Mouse (Mus musculus) neural tube, embryonic 10.5 days (tissue): ENCODE data around the gene Fam205c.
A peak's percentile ranks its signal among the peaks of the same experiment; 100 is the strongest.

Experiments
- DNase-seq: peaks from one replicate; pipeline ENCODE4 v3.0.0-alpha.2; 2017; ENCODE audit warnings: low spot score; ENCODE audit errors: extremely low spot score

Fam205c gene

DNA sequence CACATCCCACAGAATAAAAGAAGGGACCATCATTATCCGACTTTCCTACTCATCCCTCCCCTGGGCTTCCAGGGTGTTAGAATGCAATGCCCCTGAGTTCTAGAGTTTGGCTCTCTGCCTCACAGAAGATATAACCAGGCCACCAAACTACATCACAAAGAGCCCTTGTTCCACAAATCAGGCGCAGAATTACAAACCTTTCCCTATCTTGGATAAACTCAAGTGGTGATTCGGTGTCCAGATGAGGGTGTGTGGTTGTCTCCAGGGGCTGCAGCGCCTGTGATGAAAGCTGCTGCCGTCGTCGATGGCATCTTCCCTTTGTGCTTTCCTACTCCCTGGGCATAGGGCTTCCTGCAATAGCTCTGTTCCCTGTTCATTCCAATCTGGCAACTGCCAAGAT, at the start of gene Fam205c:
Gene Fam205c (minus strand): TSS at position 101 of the 400 bp plus-strand sequence.
- DNase-seq = no peak

DNA sequence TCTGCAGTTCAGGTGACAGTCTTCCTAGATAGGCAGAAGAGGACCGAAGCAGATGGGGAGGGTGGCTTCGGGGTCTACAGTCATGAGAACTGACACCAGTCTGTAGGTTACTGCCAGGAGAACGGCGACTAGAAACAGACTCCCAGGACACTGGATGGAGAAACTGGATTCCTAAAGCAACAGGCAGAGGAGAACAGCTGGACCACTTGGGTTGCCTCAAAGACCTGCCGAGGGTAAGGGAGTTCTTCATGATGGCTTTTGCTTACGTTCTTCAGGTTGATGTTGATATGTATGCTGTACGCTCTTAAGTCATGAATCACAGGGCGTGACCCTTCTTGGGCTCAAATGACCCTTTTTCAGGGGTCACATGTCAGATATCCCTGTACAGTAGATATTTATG, 48.4 kb upstream of the Fam205c start:
- no peak for DNase-seq

DNA sequence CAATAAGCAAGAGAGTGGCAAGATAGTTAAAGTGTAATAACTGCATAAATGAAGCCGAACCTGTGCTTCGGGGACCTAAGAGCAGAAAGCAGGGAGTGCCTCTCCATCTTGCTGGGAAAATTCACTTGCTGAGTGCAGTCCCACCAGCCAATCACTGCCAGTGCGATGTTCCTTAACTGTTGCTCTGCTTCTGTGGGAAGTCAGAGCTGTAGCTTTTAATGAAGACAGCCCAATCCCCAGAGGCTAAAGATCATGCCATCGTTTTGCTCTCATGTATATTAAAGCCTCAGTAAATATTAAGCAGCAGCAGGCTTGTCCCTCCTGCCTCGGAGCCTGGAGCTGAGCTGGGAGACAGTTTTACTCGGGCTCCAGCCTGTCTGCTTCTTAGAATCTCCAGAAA, 48.0 kb upstream of the Fam205c start:
- DNase-seq = no peak

DNA sequence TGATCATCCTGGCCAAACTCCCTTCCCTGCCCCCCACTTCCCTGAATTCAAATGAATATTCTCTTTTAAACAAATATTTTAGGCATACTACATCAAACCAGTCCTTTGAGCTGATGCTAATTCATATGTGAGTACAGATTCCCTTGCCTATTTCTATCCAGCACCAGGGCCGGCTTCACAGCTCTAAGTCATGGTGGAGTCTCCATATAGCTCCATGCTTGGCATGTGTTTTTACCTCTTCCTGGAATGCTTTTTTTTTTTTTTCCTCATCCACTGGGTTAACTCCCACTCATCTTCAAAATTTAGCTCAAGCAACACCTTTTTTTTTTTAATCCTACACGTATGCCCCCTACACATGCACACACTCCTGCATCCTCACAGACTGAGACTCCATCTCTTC, 47.5 kb upstream of the Fam205c start:
- DNase-seq = no peak

DNA sequence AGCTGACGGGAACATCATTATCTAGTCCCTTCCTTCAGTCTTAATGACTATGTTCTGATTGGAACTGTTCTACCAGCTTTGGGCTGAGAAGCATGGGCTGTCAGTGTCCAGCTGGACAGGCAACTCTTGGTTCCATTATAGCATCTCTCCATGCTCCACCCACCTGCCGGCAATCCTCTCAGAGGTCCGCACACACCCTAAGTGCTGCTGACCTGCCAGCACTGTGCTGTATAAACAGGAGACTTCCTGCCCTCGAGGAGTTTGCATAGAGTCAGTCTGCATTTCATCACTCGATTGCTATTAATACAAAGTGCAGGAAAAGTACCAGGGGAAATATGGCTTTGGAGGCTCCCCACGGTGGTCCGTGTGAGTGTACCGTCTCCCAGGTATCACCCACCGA, 46.7 kb upstream of the Fam205c start:
- DNase-seq = no peak

DNA sequence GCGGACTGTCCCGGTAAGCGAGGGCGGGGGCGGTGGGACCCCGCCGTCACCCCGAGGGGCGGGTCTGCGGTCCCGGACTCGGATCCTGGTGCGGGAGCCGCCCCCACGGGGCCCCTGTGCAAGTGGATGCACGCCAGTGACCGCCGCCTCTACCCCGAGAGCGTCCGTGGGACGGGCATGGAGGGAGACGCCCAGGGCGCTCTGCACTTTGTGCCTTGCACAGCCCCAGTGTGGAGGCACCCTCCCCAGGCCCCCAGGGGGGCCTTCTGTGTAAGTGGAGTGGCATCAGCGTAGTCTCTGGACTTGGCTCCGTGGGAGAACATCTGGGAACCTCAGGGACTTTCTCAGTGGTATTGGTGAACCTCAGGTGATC, 43.4 kb upstream of the Fam205c start:
- DNase-seq = peak; percentile 38

DNA sequence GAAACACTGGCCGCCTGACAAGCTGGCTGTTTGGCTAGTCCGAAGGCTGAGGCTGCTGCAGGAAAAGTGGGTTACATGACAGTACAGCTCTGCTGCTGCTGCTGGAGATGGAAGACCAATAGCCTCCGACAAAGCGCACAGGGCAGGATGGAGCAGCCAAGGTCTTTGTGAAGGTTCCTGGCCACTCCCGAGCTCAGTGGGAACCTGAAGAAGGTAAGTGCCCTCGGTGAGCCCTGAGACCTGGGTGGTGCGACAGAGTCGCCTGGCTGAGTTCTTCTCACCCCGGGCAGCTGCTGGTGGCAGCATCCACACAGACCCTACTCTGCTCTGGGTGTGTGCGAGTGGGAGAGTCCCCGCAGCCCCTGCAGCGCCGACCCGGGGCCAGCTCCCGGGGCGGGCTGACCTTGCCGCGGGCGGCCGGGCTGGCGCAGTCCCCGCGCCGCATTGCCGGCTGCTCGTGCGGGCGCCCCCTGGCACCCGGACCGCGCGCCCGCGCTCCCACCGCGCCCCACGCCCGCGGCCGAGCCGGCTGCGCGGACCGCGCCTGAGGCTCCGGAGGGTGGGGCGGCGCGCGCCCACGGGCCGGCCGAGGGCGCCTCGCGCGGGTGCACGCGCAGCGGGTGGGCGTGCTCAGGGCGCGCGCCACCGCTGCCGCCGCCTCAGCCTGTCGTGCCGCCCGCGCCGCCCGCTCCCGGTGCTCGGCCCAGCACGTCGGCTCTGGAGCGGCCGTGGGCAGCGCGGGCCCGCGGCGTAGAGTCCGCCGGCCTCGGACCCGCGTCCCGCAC, 42.8 kb upstream of the Fam205c start, which contains the start of gene Phf24:
Gene Phf24 (plus strand): TSS at position 44 of the 785 bp plus-strand sequence.
- peak; percentile 60 for DNase-seq

DNA sequence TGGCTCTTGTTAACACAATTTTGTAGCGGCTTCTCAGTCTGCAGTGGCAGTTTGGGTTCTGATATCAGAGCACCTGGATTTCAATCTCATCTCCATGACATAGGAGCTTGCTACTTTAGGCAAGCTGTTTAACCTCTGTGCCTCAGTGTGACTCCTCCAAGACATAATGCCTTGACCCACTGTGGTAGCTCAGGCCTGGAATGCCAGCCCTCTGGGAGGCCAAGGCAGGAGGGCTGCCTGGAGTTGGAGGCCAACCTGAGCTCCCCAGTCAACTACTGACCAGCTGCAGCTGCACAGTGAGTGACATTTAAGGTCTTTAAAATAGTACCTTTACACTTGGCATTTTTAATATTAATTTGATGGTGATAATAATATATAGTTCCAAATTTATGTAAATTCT, 41.9 kb upstream of the Fam205c start:
- DNase-seq = no peak

DNA sequence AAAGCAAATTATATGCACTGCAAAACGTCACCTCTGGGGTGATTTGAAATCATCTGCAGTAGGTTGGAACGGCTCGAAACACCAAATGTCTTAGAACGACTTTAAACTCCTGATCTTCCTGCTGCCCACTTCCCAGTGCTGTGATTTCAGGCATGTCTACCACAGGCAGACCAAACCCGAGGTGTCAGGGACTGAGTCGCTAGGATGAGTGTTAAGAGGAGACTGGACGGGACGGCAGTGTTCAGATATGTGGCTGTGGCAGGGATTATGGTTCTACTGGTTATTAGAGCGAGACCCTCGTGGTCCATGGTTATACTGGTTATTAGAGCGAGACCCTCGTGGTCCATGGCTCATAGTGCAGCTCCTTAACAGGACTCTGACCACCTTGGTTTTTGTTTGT, 41.3 kb upstream of the Fam205c start:
- no peak for DNase-seq

DNA sequence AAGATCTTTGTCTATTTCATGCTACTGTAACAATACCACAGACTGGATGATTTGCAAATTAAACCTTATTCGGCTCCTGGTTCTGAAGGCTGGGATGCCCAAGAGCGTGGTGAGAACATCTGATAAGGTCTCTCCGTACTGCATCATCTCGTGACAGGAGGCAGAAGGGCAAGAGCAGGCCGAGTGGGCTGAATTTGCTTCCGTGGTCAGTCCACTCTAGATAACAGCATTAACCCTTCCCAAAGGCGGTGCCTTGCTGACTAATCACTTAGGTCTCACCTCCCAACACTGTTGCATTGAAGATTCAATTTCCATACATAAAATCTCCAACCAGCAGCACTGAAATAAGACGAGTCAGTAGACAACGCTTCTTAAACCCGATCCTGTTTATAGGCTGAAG, 39.4 kb upstream of the Fam205c start:
- no peak for DNase-seq

DNA sequence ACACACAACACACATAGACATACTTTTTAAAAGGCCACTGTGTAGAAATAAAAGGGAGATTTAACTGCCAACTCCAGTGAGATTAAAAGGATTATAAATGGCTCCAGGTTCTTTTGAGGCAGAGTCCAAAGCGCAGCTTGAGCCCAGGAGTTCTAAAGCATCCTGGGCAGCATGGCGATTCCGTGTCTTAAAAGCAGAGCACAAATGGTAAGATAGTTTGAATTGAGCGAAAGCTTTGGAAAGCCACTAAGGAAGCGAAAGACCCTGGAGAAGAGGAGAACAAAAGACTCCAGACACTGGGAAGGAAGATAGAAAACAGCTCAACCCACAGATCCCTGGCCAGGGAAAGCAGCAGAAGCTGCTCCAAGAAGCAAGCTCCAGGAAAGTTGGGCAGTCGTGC, 30.9 kb upstream of the Fam205c start:
- DNase-seq = no peak

DNA sequence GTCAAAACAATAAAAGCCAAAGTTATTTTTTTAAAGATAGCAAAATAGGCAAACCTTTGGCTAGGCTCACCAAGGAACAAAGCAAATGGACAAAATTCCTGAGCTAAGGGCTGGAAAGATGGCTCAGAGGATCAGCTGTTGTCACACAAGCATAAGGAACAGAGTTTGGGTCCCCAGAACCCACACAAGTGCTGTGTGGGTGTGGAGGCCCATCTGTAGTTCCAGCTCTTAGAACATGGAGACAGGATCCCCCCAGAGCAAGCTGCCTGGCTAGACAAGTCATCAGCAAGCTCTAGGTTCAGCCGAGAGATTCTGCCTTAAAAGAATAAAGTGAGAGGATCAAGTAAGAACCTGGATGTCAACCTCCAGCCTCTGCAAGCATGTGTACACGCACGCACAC, 30.5 kb upstream of the Fam205c start:
- DNase-seq = no peak

DNA sequence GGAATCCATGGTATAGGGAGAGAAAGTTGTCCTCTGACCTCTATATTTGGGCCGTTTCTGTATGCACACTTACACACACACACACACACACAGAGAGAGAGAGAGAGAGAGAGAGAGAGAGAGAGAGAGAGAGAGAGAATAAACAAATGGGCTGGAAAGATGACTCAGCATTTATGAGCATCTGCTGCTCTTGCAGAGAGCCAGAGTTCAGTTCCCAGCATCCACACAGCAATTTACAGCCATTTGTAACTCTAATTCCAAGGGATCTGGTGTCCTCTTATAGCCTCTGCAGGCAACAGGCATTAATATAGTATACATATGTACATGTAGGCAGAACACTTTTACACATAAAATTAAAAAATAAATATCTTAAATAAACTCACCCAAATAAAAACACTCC, 29.9 kb upstream of the Fam205c start:
- no peak for DNase-seq

DNA sequence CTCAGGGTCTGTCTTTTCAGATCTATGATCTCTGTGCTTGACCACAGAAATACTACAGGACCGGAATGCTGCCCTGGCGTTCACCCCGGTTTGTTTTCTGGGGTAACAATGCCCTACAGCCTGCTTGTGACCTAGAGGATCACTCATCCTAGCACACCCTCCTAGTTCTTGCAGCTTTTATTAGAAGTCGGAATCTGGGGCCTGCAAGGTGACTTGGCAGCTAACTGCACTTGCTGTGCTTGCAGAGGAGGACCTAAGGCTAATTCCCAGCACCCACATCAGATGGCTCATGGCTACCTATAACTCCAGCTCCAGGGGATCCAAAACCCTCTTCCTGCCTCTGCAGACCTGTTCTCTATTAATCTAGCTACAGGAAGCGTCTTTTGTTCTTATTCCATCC, 28.7 kb upstream of the Fam205c start:
- no peak for DNase-seq

DNA sequence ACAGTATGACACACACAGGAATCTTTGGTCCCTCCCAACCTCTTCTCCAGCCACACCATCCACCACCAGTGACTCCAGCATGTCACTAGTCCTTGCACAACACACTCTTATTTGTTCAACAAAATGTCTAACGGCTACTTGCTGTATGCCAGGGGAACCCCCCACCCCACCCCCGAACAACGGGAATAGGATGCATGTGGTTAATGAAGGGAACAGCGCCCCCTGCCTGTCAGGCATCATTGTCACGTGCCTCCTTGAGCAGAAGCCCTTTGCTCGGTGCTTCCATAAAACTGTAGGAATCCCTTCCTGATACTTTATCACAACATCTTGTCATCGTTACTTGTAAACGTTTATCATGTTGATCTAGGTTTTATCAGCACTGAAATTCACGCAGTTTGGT, 28.1 kb upstream of the Fam205c start:
- DNase-seq = peak; percentile 29

DNA sequence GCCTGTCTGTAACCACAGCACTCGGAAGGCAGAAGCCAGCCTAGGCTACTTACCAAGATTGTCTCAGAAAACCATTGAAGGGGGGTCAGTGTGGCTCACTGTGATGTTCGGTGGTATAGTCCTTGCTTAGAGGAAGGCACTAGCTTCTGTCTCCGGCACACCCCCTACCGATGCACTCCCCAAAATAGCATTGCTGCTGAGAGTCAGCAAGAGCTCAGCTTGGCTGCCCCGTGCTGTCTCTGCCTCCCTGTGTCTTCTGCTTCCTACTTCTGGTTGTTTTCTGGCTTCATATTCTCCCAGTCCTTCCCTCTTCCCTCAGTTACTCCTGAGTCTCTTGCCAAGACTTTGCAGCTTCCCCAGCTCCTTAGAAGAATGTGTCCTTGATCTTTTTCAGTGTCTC, 26.8 kb upstream of the Fam205c start:
- no peak for DNase-seq

DNA sequence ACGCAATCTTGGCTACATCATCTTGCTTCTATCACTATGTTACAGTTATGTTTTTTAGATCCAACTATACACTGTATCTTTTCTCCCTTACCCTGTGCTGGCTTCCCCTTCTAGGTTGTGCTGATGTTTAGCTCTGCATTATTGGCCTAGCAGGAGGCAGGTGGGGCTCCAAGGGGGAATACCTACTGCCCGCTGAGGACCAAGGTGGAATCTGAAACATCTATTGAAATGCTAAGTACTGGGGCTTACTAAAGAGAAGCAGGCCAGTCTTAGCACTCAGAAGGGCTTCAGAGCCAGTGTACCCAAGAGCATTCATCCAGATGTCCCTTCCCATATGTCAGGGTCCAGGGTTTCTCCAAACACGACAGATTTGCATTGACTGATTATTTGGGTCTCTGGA, 24.9 kb upstream of the Fam205c start:
- DNase-seq = no peak

DNA sequence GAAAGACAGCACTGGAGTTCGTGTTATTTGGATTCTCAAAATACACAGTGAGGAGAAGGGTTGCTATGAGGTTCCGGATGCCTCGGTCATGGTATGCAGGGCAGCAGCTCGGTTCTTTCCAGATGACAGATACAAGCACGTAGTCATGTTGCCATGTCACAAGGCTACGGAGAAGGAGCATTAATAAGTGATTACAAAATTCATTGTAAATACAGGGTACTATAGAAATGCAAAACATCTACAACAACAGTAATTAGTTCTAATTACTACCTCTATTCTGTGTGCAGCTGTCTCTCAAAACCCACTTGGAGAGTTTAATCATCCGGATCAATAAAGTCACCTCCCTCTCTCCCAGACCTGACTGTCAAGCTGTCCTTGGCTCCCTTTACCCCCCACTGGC, 21.1 kb upstream of the Fam205c start:
- no peak for DNase-seq

DNA sequence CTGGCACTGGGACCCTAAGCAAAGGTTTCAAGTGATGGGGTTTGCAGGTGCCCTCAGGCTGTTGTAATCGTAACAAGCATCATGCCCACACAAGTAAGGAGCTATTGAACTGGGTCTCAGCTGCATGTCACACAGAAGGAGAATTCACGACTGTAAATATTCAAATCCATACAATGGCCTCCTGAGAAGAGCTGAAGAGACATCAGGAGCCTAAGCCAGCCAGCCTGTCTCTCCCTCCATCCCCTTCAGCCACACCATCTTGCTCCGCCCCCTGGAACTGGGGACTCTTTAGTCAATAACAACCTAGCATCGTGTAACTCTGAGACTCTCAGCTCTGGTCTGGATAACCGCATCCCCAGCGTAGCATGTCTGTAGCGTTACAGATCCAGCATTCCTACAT, 17.1 kb upstream of the Fam205c start:
- DNase-seq = no peak

DNA sequence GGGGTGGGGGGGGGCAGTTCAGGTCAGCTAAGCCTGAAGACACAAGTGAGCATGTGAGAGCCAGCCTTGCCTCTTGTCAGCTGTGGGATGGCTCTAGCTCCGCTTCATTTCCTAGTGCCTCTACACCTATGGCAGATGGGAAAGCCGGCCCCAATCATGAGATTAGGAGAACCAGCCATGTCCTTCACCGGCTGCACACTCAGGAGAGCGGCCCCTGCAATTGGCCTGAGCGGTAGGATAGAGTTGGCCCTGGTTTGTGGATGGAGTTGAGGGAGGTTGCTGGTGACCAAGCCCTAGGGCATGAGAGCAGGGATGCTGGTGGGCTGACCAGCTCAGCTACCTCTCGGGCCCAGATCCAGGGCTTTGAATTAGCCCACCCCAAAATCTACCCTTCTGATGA, 14.8 kb upstream of the Fam205c start:
- DNase-seq = no peak

DNA sequence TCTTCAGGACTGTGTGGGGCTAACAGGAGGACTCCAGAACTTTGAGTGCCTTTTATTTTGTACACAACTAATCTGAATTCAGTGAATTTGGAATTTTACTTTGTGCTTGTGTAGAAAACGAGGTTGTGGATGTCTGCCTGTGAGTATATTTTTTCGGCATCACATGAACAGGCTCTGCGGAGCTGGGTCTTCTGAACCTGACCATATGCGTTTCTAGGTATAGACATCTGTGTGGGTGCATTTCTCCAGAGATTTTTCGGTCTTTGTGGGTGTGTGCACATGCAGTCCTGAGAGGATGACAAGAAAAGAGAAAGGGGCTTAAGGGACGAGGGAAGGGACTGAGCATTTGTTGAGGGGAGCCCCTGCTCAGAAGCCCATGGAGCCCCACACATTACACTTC, 12.9 kb upstream of the Fam205c start:
- DNase-seq = no peak

DNA sequence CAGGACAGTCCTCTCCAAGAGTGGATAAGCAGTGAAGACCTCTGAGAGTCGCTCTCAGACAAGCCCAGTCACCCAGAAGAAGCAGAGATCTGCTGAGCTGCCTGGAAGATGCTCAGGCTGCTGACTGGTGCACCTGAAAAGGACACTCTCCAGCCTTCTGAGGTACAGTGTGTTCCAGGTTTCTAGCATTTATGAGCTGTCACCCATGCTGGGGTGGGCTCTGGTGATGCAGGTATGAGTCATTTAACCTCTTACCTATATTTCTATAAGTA, 6.6 kb upstream of the Fam205c start:
- no peak for DNase-seq

DNA sequence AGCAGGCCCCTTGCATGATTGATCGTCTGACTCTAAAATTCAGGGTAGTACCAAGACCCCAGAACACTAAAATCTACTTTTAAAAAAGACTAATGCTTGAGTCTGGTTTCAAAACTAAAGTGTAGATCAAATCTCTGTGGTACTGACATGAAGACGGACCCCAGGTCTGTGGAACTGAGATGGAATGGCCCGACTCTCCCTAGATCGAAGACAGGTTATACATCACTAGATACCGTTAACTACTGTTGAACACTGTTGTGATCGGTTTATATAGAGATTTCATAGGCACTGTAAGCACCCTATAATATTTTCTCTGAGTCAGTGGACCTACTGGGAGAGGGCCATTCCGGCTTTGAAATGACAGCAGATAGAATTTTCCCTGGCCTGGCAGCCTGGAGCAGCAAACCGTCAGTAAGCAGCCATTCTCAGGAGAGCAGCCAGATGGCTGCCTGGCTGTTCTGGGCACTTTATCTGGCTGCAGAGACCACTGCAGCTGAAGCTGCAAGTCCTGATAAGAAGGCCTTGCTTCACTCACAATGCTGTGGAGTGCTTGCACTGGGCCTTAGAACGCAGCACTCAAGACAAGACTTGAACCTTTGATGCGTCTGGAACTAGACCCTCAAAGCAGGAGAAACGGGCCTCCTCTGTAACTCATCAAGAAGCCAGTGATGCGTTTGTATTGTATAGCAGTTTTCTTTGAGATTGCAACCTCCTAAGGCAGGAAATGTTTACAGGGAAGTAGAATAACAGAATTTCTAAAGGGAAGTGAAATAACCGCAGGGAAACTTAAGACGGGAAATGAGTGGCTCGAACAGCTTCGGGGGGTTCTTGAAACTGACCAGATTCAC, 6.0 kb upstream of the Fam205c start:
- DNase-seq = no peak
